Mouse (Mus musculus) limb, embryonic 12.5 days (tissue): ENCODE data around the gene Aifm2. TPM values are rescaled to one million over a fixed set of nuclear protein-coding genes. Genes with fewer than 3 reads are reported as not detected.

ENCODE experiments used
- ATAC-seq: fragments of 200-750 bp; cut with Nextera tagmentation; 2 replicates; pipeline ENCODE4 v1.8.0; 2017; ENCODE audit warnings: low read depth, moderate TSS enrichment; ENCODE audit not compliant: insufficient number of reproducible peaks, insufficient read depth, low FRiP score, low TSS enrichment
- H3K27ac ChIP-seq: fragments of 300-500 bp; sonication (generic); 2 replicates; pipeline ENCODE4 v1.5.1; 2016; ENCODE audit warnings: mild to moderate bottlenecking, moderate library complexity
- H3K27me3 ChIP-seq: fragments of 300-500 bp; sonication (generic); 2 replicates; pipeline ENCODE4 v1.6.1; 2016; ENCODE audit warnings: mild to moderate bottlenecking, moderate library complexity
- H3K36me3 ChIP-seq: fragments of 300-500 bp; sonication (generic); 2 replicates; pipeline ENCODE4 v1.6.1; 2016; ENCODE audit warnings: mild to moderate bottlenecking, moderate library complexity
- H3K4me1 ChIP-seq: fragments of 300-500 bp; sonication (generic); replicated peaks from 2 replicates; pipeline ENCODE4 v1.6.1; 2016
- H3K4me2 ChIP-seq: fragments of 300-500 bp; sonication (generic); 2 replicates; pipeline ENCODE4 v1.6.1; 2016; ENCODE audit warnings: mild to moderate bottlenecking, moderate library complexity
- H3K4me3 ChIP-seq: fragments of 300-500 bp; sonication (generic); replicated peaks from 2 replicates; pipeline ENCODE4 v1.5.1; 2016; ENCODE audit warnings: mild to moderate bottlenecking
- H3K9ac ChIP-seq: fragments of 300-500 bp; sonication (generic); replicated peaks from 2 replicates; pipeline ENCODE4 v1.6.1; 2016; ENCODE audit warnings: mild to moderate bottlenecking, moderate library complexity
- H3K9me3 ChIP-seq: fragments of 300-500 bp; sonication (generic); 2 replicates; pipeline ENCODE4 v1.6.1; 2016; ENCODE audit warnings: mild to moderate bottlenecking, moderate library complexity
- WGBS: fragments of 180-500 bp; shearing (Covaris S2); methylation state at CpG from one replicate; pipeline ENCODE4 v1.1.7; 2016; 5-methylcytosine and 5-hydroxymethylcytosine counted together
- polyA plus RNA-seq: library from polyadenylated mRNA; unstranded; fragments of >200 nt; fragmentation: Nextera tagmentation; extraction: Ambion mirVana; gene quantifications from 2 replicates; pipeline ENCODE4 v1.2.1, GENCODE M21; 2016

Gene Aifm2
- polyA plus RNA-seq, 1 experiment from 2014 or later: 10.8 TPM

- Histone ChIP-seq H3K27me3 (no peaks in the 10 kb centered on the region), H3K36me3 (peaks cover 98% of the 10 kb centered on the region), H3K4me1 (no peaks in the 10 kb centered on the region), H3K9me3 (peaks cover 5% of the 10 kb centered on the region), H3K4me3 (no peak overlapping the region), H3K9ac (no peak overlapping the region), H3K4me2 (no peak overlapping the region), H3K27ac (no peak overlapping the region)
- no peak for ATAC-seq
- WGBS: 93% methylated on average over 4 of the region's 4 CpGs
Observed at GRCm38 (mm10) chr10:61741873-61742272, 26.8 kb downstream of the Aifm2 start.

DNA sequence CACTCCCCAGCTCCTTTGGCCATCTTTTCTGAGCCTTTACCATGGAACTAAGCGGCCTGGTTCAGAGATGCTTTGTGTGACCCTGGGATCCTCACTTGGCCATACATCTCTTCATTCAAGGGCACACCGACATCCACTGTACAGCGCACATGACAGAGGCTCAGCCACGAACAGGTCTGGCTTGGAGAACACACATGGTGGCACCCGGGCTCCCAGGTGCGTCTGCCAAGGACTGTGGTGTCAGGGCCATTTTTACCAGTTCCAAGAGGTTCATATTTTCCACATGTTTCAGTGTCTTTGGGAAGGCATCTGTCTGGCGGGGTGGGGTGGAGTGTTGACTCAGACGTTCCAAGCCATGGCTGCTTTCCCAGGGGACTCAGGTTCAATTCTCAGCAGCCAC, 27.3 kb downstream of the Aifm2 start:
- ATAC-seq: no peak
- H3K9ac ChIP-seq: no peak overlapping the region
- no peaks in the 10 kb centered on the region for H3K27me3 ChIP-seq
- 97% methylated on average over 8 of the region's 8 CpGs for WGBS
- H3K9me3 ChIP-seq: peaks cover 5% of the 10 kb centered on the region
- H3K4me1 ChIP-seq: no peaks in the 10 kb centered on the region
- H3K36me3 ChIP-seq: peaks cover 100% of the 10 kb centered on the region
- no peak overlapping the region for H3K4me2 ChIP-seq
- no peak overlapping the region for H3K4me3 ChIP-seq
- no peak overlapping the region for H3K27ac ChIP-seq

GRCm38 (mm10) chr10:61745133-61745532, 30.1 kb downstream of the Aifm2 start:
- Histone ChIP-seq H3K27ac (no peak overlapping the region), H3K36me3 (peaks cover 98% of the 10 kb centered on the region), H3K4me3 (no peak overlapping the region), H3K9ac (no peak overlapping the region), H3K27me3 (no peaks in the 10 kb centered on the region), H3K4me2 (no peak overlapping the region), H3K4me1 (no peaks in the 10 kb centered on the region), H3K9me3 (peaks cover 5% of the 10 kb centered on the region)
- 88% methylated on average over 4 of the region's 4 CpGs for WGBS
- ATAC-seq: no peak

GRCm38 (mm10) chr10:61747302-61747701, 32.2 kb downstream of the Aifm2 start:
- no peak for ATAC-seq
- Histone ChIP-seq H3K27ac (no peak overlapping the region), H3K4me3 (no peak overlapping the region), H3K4me2 (no peak overlapping the region), H3K4me1 (no peaks in the 10 kb centered on the region), H3K9me3 (peaks cover 5% of the 10 kb centered on the region), H3K27me3 (no peaks in the 10 kb centered on the region), H3K36me3 (peaks cover 97% of the 10 kb centered on the region), H3K9ac (no peak overlapping the region)
- WGBS: 92% methylated on average over 13 of the region's 13 CpGs

- 90% methylated on average over 9 of the region's 9 CpGs for WGBS
- Histone ChIP-seq H3K27me3 (no peaks in the 10 kb centered on the region), H3K4me3 (no peak overlapping the region), H3K4me2 (no peak overlapping the region), H3K27ac (no peak overlapping the region), H3K36me3 (peaks cover 96% of the 10 kb centered on the region), H3K4me1 (no peaks in the 10 kb centered on the region), H3K9ac (no peak overlapping the region), H3K9me3 (peaks cover 5% of the 10 kb centered on the region)
- no peak for ATAC-seq
Observed at GRCm38 (mm10) chr10:61750014-61750413, 35.0 kb downstream of the Aifm2 start.

- H3K27me3 ChIP-seq: no peaks in the 10 kb centered on the region
- no peak overlapping the region for H3K9ac ChIP-seq
- peaks cover 94% of the 10 kb centered on the region for H3K36me3 ChIP-seq
- no peaks in the 10 kb centered on the region for H3K4me1 ChIP-seq
- no peak overlapping the region for H3K4me3 ChIP-seq
- ATAC-seq: no peak
- H3K27ac ChIP-seq: no peak overlapping the region
- H3K9me3 ChIP-seq: no peaks in the 10 kb centered on the region
- 91% methylated on average over 20 of the region's 20 CpGs for WGBS
- no peak overlapping the region for H3K4me2 ChIP-seq
Observed at GRCm38 (mm10) chr10:61751534-61752219, 36.6 kb downstream of the Aifm2 start.

DNA sequence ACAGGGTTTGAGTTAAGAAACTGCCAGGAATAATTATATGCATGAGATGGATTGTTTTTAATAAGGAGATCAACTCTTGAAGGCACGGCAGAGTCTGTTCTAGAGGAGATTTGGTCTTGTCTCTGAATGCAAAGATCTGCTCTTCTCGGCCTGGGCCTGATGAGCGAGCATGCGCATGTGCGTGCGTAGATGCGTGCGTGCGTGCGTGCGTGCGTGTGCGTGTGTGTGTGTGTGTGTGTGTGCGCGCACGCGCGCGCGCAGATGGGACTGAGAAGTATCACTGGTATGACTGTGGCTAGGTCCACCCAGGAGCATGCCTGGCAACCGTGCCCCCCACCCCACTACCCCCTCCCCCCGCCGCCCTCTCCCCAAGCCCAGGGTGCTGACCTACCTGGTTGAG, 38.0 kb downstream of the Aifm2 start:
- H3K27me3 ChIP-seq: no peaks in the 10 kb centered on the region
- no peaks in the 10 kb centered on the region for H3K9me3 ChIP-seq
- no peak overlapping the region for H3K4me2 ChIP-seq
- ATAC-seq: no peak
- no peak overlapping the region for H3K9ac ChIP-seq
- H3K36me3 ChIP-seq: peaks cover 94% of the 10 kb centered on the region
- H3K27ac ChIP-seq: no peak overlapping the region
- H3K4me3 ChIP-seq: no peak overlapping the region
- 96% methylated on average over 23 of the region's 23 CpGs for WGBS
- H3K4me1 ChIP-seq: no peaks in the 10 kb centered on the region; the same call in 1 of the 2 replicates

DNA sequence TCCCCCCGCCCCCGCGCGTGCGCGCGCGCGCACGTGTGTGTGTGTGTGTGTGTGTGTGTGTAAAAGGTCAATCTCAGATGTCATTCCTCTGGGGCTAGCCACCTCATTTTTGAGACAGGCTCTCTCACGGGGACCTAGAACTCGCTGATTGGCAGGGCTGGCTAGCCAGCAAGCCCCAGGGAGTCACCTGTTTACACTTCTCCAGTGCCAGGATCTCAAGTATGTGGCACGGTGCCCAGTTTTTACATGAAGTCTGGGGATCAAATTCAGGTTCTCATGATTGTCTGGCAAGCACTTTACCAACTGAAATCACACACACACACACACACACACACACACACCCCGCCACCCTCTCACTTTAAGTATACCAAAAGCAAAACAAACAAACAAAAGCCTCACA, 42.0 kb downstream of the Aifm2 start:
- Histone ChIP-seq H3K9me3 (no peaks in the 10 kb centered on the region), H3K4me2 (no peak overlapping the region)
- WGBS: 93% methylated on average over 14 of the region's 14 CpGs

DNA sequence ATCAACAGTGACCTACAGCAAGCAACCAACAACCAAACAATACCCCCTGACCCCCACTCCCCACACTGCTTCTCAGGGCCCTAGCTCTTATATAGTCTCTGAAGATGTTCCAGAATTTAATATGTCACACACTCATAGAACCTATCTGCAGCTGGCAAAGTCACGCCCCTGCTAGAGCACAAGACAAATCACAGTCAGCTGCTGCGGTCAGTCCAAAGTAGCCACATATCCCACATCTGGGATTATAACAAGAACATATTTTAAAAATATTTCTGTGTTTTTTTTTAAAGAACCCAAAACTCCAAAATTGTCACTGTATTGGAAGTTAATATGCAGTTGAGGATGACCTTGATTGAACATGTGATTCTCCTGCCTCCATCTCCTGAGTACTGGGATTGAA, 43.8 kb downstream of the Aifm2 start:
- WGBS: 95% methylated on average over 2 of the region's 2 CpGs

More for the DNA sequence above, 42.0 kb downstream of the Aifm2 start:
- H3K27ac ChIP-seq: no peak overlapping the region
- no peak for ATAC-seq
- no peak overlapping the region for H3K4me3 ChIP-seq
- H3K36me3 ChIP-seq: peaks cover 61% of the 10 kb centered on the region
- H3K27me3 ChIP-seq: no peaks in the 10 kb centered on the region
- H3K4me1 ChIP-seq: peaks cover 6% of the 10 kb centered on the region; the same call in 1 of the 2 replicates
- no peak overlapping the region for H3K9ac ChIP-seq

DNA sequence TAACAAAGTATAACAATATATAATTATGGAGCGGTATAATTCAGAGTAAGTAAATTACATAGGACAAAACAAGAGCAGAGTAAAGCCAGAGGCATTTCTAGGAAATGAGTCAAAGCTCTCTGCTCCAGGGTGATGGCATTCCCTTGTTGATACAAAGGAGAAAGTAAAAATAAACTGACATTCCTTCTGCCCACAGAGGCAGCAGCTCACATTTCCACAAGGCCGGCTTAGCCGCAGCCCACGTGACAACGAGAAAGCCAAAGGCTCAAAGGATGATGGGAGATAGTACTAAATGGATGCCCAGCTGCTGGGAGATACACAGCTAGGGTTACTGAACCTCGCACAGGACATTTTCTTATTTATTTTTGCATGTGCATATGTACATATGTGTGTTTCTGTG, 44.8 kb downstream of the Aifm2 start:
- Histone ChIP-seq H3K4me1 (peaks cover 6% of the 10 kb centered on the region; the same call in 1 of the 2 replicates), H3K4me2 (no peak overlapping the region), H3K4me3 (no peak overlapping the region), H3K9me3 (no peaks in the 10 kb centered on the region), H3K27ac (no peak overlapping the region), H3K9ac (no peak overlapping the region), H3K27me3 (no peaks in the 10 kb centered on the region), H3K36me3 (peaks cover 41% of the 10 kb centered on the region)
- no peak for ATAC-seq
- WGBS: 51% methylated on average over 6 of the region's 6 CpGs

More for the DNA sequence above, 43.8 kb downstream of the Aifm2 start:
- Histone ChIP-seq H3K27me3 (no peaks in the 10 kb centered on the region), H3K9me3 (no peaks in the 10 kb centered on the region), H3K4me2 (no peak overlapping the region), H3K4me1 (peaks cover 6% of the 10 kb centered on the region; the same call in 1 of the 2 replicates), H3K4me3 (no peak overlapping the region), H3K9ac (no peak overlapping the region), H3K36me3 (peaks cover 44% of the 10 kb centered on the region), H3K27ac (0 out of 2 replicates have a peak overlapping the region, but pooled peaks have one; percentile 23)
- no peak for ATAC-seq

- ATAC-seq: no peak
- WGBS: 87% methylated on average over 8 of the region's 8 CpGs
- Histone ChIP-seq H3K4me1 (peaks cover 24% of the 10 kb centered on the region), H3K4me3 (no peak overlapping the region), H3K27ac (no peak overlapping the region), H3K4me2 (no peak overlapping the region), H3K36me3 (peaks cover 23% of the 10 kb centered on the region; the same call in 1 of the 2 replicates), H3K9ac (no peak overlapping the region), H3K27me3 (no peaks in the 10 kb centered on the region), H3K9me3 (no peaks in the 10 kb centered on the region)
Observed at GRCm38 (mm10) chr10:61764689-61765088, 49.6 kb downstream of the Aifm2 start.

DNA sequence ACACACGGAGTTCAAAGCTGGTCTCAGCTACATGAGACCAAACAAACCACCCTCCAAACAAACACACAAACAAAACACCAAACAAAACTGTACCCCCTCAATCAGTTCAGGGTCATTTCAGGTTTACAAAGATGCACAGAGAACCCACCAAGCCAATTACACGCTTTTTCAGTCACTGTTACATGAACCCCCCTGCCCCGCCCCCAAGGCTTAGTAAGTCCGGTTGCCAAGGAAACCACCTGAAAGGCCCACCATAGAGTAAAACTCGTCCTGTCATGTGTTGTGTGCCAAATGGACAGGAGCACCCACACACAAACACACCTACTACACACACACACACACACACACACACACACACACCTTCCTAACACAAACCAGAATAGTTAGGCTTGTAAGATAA, 50.5 kb downstream of the Aifm2 start:
- no peak overlapping the region for H3K4me3 ChIP-seq
- WGBS: 54% methylated on average over 5 of the region's 5 CpGs
- no peak overlapping the region for H3K4me2 ChIP-seq
- no peaks in the 10 kb centered on the region for H3K9me3 ChIP-seq
- H3K9ac ChIP-seq: no peak overlapping the region
- no peaks in the 10 kb centered on the region for H3K27me3 ChIP-seq
- peaks cover 28% of the 10 kb centered on the region for H3K36me3 ChIP-seq
- no peak for ATAC-seq
- no peak overlapping the region for H3K27ac ChIP-seq
- peaks cover 18% of the 10 kb centered on the region for H3K4me1 ChIP-seq
